ENCODE assay signal across 16 mouse cellular contexts in genomic region chr1:165192102-165192501, GRCm38 (mm10). TPM values are rescaled to one million over a fixed set of nuclear protein-coding genes. Genes with fewer than 3 reads are reported as not detected.
DNase-seq lines count a peak whose midpoint lies in the region; ATAC-seq lines count a peak whose summit lies in the region.
"Had no signal": no experiment of that assay in that cellular context is flagged by ENCODE, and none has a peak within 500 bp of the region (broad histone marks: within the 10 kb centered on the region; RNA-seq: fewer than 3 reads in every experiment).

No protein-coding gene starts in this region.

- intact Hi-C loops in heart, postnatal 14 days (cut with DNase I) = no loop called here

- peak overlapping the region; percentile 86 for H3K4me2 ChIP-seq in heart, embryonic 13.5 days
- H3K4me2 ChIP-seq in lung, embryonic 16.5 days (ENCODE audit: low read depth, low read length) = peak overlapping the region; percentile 91; the same call in 1 of the 2 replicates
- no peak overlapping the region for H3K4me2 ChIP-seq in embryonic facial prominence, embryonic 15.5 days (replicated peaks)
- H3K4me2 ChIP-seq: embryonic facial prominence, embryonic 12.5 days had no signal

- no peak for ATAC-seq in heart, embryonic 13.5 days (ENCODE audit: extremely low read depth, insufficient number of reproducible peaks, low FRiP score, low TSS enrichment)
- ATAC-seq in lung, embryonic 16.5 days (ENCODE audit: low read depth) = no peak
- ATAC-seq in embryonic facial prominence, embryonic 15.5 days (ENCODE audit: insufficient number of reproducible peaks, low FRiP score, low TSS enrichment, low read depth) = no peak
- no peak for ATAC-seq in monocyte, adult 5-6 weeks (replicated peaks; ENCODE audit: insufficient number of reproducible peaks, low FRiP score, low TSS enrichment, poor library complexity, severe bottlenecking)
- ATAC-seq: inflammation-experienced regulatory T-cells, adult 6 months had no signal

- no peak for DNase-seq in heart, postnatal 14 days
- DNase-seq in lung, adult 18-20 months = no peak
- DNase-seq in naive thymus-derived CD4-positive, alpha-beta T cell, adult 2 months (ENCODE audit: low read depth) = peak; percentile 32
- DNase-seq in thymus, adult 18-20 months = no peak
- DNase-seq: retina, postnatal 1 day had no signal

- no peak overlapping the region for H3K9ac ChIP-seq in heart, embryonic 13.5 days
- no peak overlapping the region for H3K9ac ChIP-seq in lung, embryonic 16.5 days (ENCODE audit: low read length)
- no peak overlapping the region for H3K9ac ChIP-seq in embryonic facial prominence, embryonic 15.5 days
- H3K9ac ChIP-seq: embryonic facial prominence, embryonic 12.5 days had no signal

- peaks cover 13% of the 10 kb centered on the region for H3K36me3 ChIP-seq in heart, embryonic 13.5 days
- no peaks in the 10 kb centered on the region for H3K36me3 ChIP-seq in lung, embryonic 16.5 days (ENCODE audit: control insufficient read depth, insufficient read depth, low read length)
- H3K36me3 ChIP-seq in embryonic facial prominence, embryonic 15.5 days = no peaks in the 10 kb centered on the region
- H3K36me3 ChIP-seq: embryonic facial prominence, embryonic 12.5 days had no signal

- peaks cover 68% of the 10 kb centered on the region for H3K4me1 ChIP-seq in heart, embryonic 13.5 days
- H3K4me1 ChIP-seq in lung, embryonic 16.5 days (replicated peaks; ENCODE audit: control insufficient read depth, insufficient read depth, low read length) = peaks cover 2% of the 10 kb centered on the region; the same call in 1 of the 2 replicates
- peaks cover 8% of the 10 kb centered on the region; the same call in 1 of the 2 replicates for H3K4me1 ChIP-seq in embryonic facial prominence, embryonic 15.5 days

- H3K27ac ChIP-seq in heart, embryonic 13.5 days (replicated peaks) = peak overlapping the region; percentile 91
- no peak overlapping the region for H3K27ac ChIP-seq in lung, embryonic 16.5 days (ENCODE audit: low read length)
- H3K27ac ChIP-seq in embryonic facial prominence, embryonic 15.5 days (replicated peaks) = 0 out of 2 replicates have a peak overlapping the region, but pooled peaks have one; percentile 25
- H3K27ac ChIP-seq: embryonic facial prominence, embryonic 12.5 days had no signal

- no peaks in the 10 kb centered on the region for H3K27me3 ChIP-seq in heart, embryonic 13.5 days (replicated peaks)
- no peaks in the 10 kb centered on the region for H3K27me3 ChIP-seq in lung, embryonic 16.5 days (ENCODE audit: control insufficient read depth, insufficient read depth, low read depth, low read length)
- H3K27me3 ChIP-seq in embryonic facial prominence, embryonic 15.5 days = no peaks in the 10 kb centered on the region
- H3K27me3 ChIP-seq: embryonic facial prominence, embryonic 12.5 days; megakaryocyte, embryonic 14.5 days had no signal

- H3K4me3 ChIP-seq in heart, embryonic 13.5 days = peak overlapping the region; percentile 88
- no peak overlapping the region for H3K4me3 ChIP-seq in lung, embryonic 16.5 days (ENCODE audit: low read length)
- H3K4me3 ChIP-seq in embryonic facial prominence, embryonic 15.5 days (replicated peaks) = no peak overlapping the region
- H3K4me3 ChIP-seq: embryonic facial prominence, embryonic 12.5 days had no signal

- WGBS in heart, embryonic 13.5 days = 60% methylated on average over 4 of the region's 4 CpGs
- 71% methylated on average over 4 of the region's 4 CpGs for WGBS in lung, embryonic 16.5 days
- WGBS in embryonic facial prominence, embryonic 15.5 days = 68% methylated on average over 4 of the region's 4 CpGs

- no peaks in the 10 kb centered on the region for H3K9me3 ChIP-seq in heart, embryonic 13.5 days
- no peaks in the 10 kb centered on the region for H3K9me3 ChIP-seq in lung, embryonic 16.5 days (ENCODE audit: control insufficient read depth, low read length)
- H3K9me3 ChIP-seq in embryonic facial prominence, embryonic 15.5 days (replicated peaks) = no peaks in the 10 kb centered on the region
- H3K9me3 ChIP-seq: embryonic facial prominence, embryonic 12.5 days; megakaryocyte, embryonic 14.5 days had no signal

RNA-seq across cellular contexts. Expression of gene Sft2d2, which starts 2.1 kb away (rescaled TPM):
- 19.4 and 20.4 TPM in 2 replicates for polyA plus RNA-seq in heart, embryonic 13.5 days (2015; fragmentation: Nextera tagmentation; extraction: Ambion mirVana)
- 10 to 100 TPM; 13.6 to 14.5 TPM for total RNA-seq in heart, postnatal 14 days (2021)
- polyA plus RNA-seq in lung, embryonic 16.5 days (2015; fragmentation: Nextera tagmentation; extraction: Ambion mirVana) = 21.9 and 22.4 TPM in 2 replicates
- 17.5 and 18.3 TPM in 2 replicates for polyA plus RNA-seq in embryonic facial prominence, embryonic 15.5 days (2015; fragmentation: Nextera tagmentation; extraction: Ambion mirVana)
- total RNA-seq in monocyte, adult 5-6 weeks (2017) = 38.3 to 52.1 TPM (median 42.3 TPM) in 3 replicates

RNA-seq across cellular contexts. Expression of gene Tbx19, which starts 31.5 kb away (rescaled TPM):
- polyA plus RNA-seq in heart, embryonic 13.5 days (2015; fragmentation: Nextera tagmentation; extraction: Ambion mirVana) = not detected in 2 replicates
- total RNA-seq in heart, postnatal 14 days (2021) = not detected
- polyA plus RNA-seq in lung, embryonic 16.5 days (2015; fragmentation: Nextera tagmentation; extraction: Ambion mirVana) = 0.05 TPM in 1 of 2 replicates, not detected in the other
- polyA plus RNA-seq in embryonic facial prominence, embryonic 15.5 days (2015; fragmentation: Nextera tagmentation; extraction: Ambion mirVana) = not detected in 2 replicates
- not detected in 3 replicates for total RNA-seq in monocyte, adult 5-6 weeks (2017)
- total RNA-seq: layer of hippocampus, postnatal 14 days; liver, adult 2 months had no signal
- polyA plus RNA-seq: embryonic facial prominence, embryonic 12.5 days; frontal cortex, adult 2 months; inflammation-experienced regulatory T-cells, adult 6 months; liver, adult 2 months; neural tube, embryonic 11.5 days had no signal

RNA-seq across cellular contexts. Expression of gene Tiprl, which starts 44.7 kb away (rescaled TPM):
- 78.9 and 92.6 TPM in 2 replicates for polyA plus RNA-seq in heart, embryonic 13.5 days (2015; fragmentation: Nextera tagmentation; extraction: Ambion mirVana)
- total RNA-seq in heart, postnatal 14 days (2021) = 10 to 100 TPM; 37.1 to 37.8 TPM
- polyA plus RNA-seq in lung, embryonic 16.5 days (2015; fragmentation: Nextera tagmentation; extraction: Ambion mirVana) = 97.4 and 100 TPM in 2 replicates
- polyA plus RNA-seq in embryonic facial prominence, embryonic 15.5 days (2015; fragmentation: Nextera tagmentation; extraction: Ambion mirVana) = 87.6 TPM in 2 replicates
- total RNA-seq in monocyte, adult 5-6 weeks (2017) = 31.3 to 74.5 TPM (median 51.3 TPM) in 3 replicates
